Mouse (Mus musculus): ENCODE results near the gene Myo1f. TPM values are rescaled to one million over a fixed set of nuclear protein-coding genes. Genes with fewer than 3 reads are reported as not detected.

The Myo1f gene
- total RNA-seq, 2 experiments from 2014 or later, result 1.3 to 2.8 TPM

DNA sequence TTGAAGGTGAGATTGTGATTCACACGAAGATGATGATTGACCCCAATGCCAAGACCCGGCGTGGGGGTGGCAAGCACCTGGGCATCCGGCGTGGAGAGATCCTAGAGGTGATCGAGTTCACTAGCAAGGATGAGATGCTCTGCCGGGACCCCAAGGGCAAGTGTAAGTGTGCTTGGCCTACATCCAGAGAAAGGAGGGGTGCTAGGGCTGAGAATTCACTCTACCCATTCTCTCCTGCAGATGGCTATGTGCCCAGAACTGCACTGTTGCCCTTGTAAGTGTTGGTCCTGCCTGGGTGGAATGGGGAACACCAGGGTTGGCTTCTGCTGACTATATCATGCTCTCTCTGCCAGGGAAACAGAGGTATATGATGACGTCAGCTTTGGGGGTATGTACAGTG, 89.6 kb downstream of the Myo1f start:
- no peak for DNase-seq (ENCODE audit: low spot score in 2 of 2)

DNA sequence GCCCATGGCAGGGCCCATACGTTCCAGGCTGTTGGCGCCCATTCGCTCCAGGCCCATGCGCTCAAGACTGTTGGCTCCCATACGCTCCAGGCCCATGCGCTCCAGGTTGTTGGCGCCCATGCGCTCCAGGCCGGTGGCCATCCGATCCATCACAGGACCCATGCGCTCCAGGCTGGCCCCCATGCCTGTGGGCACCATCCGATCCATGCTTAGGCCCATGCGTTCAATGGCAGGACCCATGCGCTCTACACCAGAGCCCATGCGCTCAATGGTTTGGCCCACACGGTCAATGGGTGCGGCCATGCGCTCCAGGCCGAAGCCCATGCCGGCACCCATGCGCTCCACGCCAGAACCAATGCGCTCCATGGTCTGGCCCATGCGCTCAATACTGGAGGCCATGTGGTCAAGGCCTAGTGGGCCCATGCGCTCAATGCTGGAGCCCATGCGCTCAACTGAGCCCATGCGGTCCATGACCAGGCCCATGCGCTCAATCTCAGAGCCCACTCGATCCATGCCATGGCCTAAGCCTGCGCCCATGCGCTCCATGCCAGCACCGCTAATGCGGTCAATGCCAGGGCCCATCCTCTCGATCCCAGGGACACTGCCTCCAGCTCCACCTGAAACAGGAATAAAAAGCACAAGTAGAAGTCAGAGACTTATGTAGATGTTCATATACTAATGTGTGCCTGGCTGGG, 94.4 kb downstream of the Myo1f start:
- DNase-seq (ENCODE audit: low spot score in 2 of 2), result no peak

Other genes with a start within 250 kb of the Myo1f start
- gene Zfp81, start 196.8 kb upstream of the Myo1f start, total RNA-seq (2021), result 10 to 100 TPM; 20.1 to 20.5 TPM
- gene Zfp101, start 161.1 kb upstream of the Myo1f start, total RNA-seq (2021), result 10 to 100 TPM; 11.4 to 12.7 TPM
- gene Actl9, start 122.8 kb upstream of the Myo1f start, total RNA-seq (2021), result not detected
- gene Adamts10, start 31.5 kb upstream of the Myo1f start, total RNA-seq (2021), result 10 to 100 TPM; 18.7 to 20.3 TPM
- gene Zfp414, start 73.4 kb downstream of the Myo1f start, total RNA-seq (2021), result 10 to 100 TPM; 43.8 to 47.2 TPM
- under 1 TPM in 1 of 2 experiments, not detected in 1; 0.30 TPM for gene Pram1, start 82.3 kb downstream of the Myo1f start, total RNA-seq (2021)
- gene Hnrnpm, start 131.2 kb downstream of the Myo1f start, total RNA-seq (2021), result 100 to 1,000 TPM; 136 to 150 TPM
- gene March2, start 163.0 kb downstream of the Myo1f start, total RNA-seq (2021), result 10 to 100 TPM; 86.2 to 87.1 TPM
- gene Rab11b, start 204.8 kb downstream of the Myo1f start, total RNA-seq (2021), result 100 to 1,000 TPM; 341 to 345 TPM
- gene Angptl4, start 226.1 kb downstream of the Myo1f start, total RNA-seq (2021), result 1 to 10 TPM; 2.6 to 3.5 TPM

Data from layer of hippocampus, adult 18-20 months (tissue).